Mouse (Mus musculus): ENCODE measurements at regions not wholly inside any gene's neighbourhood (a gene's known extent, or its start where the extent isn't known, plus 50 kb on each side); places are given as distances from the start of the nearest gene placed in this dataset.
"Not testable (repeated sequence)": the region's sequence is repeated elsewhere in the genome, so short reads cannot be mapped to it uniquely, and the experiment has no call there.

DNA sequence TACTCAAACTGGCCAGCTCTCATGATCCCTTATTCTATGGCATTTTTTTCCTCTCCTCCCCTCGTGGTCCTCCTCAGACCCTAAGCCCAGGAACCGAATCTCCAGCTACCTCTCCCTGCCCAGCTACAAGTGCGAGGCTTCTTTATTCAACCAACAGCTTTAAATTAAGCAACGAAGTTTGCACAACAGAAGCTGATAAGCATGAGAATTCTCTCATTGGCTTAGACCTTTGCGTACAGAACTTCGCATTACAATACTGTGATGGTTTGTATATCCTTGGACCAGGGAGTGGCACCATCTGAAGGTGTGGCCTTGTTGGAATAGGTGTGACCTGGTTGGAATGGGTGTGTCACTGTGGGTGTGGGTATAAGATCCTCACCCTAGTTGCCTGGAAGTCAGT lies 205.4 kb downstream of the Diras2 start:
- not testable (repeated sequence) for TF ChIP-seq CTCF (IDR thresholded peaks at IDR 0.05; ENCODE audit: low read depth, low read length); POLR2A (IDR thresholded peaks at IDR 0.05; ENCODE audit: insufficient read depth, low read length)

Data from ES-Bruce4 (cell line).